Mouse (Mus musculus) left cerebral cortex, postnatal 14 days (tissue): ENCODE data around the gene Car10. TPM values are rescaled to one million over a fixed set of nuclear protein-coding genes. Genes with fewer than 3 reads are reported as not detected.

ENCODE experiments used
- DNase-seq, 2 experiments: peaks; one replicate each; pipeline ENCODE4 v3.0.0; 2021 to 2022; ENCODE audit warnings: low spot score in 2 of 2, mixed read lengths in 1 of 2
- intact Hi-C: fragments of 180-260 bp; cut with DNase I; formaldehyde crosslinking; loops from one replicate; pipeline ENCODE4 v1.15.1; 2025
- total RNA-seq, 2 experiments: library from RNA; stranded (reverse); gene quantifications; 2 replicates each; pipeline ENCODE4 v1.2.3; 2021

Gene Car10
- total RNA-seq, 2 experiments from 2014 or later = 111 to 126 TPM

DNA sequence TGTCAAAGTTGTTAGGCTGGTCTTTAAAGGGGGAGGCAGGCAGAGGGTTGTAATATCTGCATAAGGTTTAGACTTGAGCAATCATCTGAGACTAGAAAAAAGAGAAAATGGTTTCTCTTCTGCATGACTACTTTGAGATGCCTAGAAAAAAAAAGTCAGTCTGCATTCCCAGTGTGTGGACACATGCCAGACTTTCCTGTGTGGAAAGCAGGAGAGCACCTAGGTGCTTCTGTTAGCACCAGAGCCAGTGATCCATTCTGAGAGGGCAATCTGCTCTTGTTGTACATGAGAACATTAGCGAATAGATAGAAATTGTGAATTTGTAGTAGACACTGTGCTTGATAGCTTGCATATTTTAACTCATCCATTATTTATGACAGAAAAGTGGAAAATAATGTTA, 40.0 kb downstream of the Car10 start:
- DNase-seq = no peak
- intact Hi-C loops = no loop called here

DNA sequence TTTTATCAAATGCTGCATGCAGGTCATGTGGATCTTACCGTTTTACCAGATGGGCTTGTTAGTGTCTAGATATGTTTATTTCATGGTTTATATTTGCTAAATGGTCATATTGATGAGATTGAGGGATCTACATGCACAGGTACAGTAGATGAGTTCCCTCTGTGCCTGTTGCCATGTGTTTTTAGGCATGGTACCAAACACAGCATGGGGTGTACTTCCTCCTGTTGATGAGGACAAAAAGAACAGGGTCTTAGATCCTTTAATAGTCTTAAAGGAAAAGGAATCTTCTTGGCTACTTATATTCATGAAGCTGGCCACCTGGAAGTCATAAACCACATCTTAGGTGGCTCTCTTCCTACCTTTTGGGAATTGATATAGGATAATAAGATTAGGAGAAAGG, 43.9 kb downstream of the Car10 start:
- DNase-seq = no peak
- intact Hi-C loops = loop anchor here (5.0 to 10.0 kb wide), 2 partner anchors 331 to 713 kb away; no protein-coding TSS in a partner anchor

DNA sequence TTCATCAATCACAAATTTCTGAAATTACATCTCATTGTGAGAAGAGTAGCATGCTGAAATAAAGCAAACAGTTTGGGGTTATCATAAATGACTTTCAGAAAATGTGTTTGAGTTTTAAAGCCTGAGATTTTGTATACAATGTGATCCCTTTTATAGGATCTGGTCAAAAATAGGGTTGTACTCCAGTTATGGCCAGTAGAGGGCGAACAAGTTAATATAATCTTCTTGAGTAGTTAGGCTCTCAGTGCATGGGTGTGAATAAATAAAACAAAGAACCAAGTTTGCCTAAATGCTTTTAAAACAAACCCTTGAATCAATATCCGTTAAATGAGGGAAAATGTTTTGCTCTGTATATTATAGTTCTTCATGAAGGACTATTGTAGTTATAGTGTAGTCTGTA, 46.7 kb downstream of the Car10 start:
- peak; percentile 69 to 72 for DNase-seq
- intact Hi-C loops = loop anchor here (5.0 to 10.0 kb wide), 2 partner anchors 328 to 710 kb away; no protein-coding TSS in a partner anchor

DNA sequence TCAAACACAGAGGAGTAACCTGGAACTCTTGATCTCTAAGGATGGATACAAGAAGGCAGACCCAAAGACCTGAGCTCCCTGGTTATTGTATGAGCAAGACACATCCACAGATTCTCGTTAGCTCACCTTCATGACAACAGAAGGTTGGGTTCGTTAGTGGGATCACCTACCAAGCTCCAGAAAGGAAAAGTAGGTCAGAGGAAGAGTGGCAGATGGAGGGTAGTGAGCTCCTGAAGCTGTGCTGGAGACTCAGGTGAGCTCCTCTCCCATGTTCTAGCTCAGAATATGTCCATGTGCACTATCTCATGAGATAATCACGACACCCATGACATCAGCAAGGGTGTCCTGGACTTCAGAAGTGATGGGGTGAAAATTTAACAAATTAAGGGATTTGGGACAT, 57.1 kb downstream of the Car10 start:
- intact Hi-C loops = no loop called here
- no peak for DNase-seq

DNA sequence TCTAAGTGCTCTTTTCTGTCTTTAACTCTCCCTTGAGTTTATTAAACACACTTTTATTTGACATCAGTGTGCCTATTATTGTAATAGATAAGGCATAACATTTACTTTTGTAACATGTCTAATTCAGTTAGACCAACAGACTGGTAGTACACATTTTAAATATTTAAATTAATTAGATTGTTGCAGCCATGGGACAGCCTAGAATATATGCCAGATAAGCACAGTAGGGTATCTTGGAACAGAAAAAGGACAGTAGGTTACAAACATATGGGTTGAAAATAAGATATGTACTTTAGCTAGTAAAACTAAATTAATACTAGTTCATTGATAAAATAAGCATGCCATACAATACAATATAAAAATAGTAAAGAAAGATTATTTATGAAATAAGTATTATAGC, 74.6 kb downstream of the Car10 start:
- no peak for DNase-seq
- intact Hi-C loops = no loop called here

DNA sequence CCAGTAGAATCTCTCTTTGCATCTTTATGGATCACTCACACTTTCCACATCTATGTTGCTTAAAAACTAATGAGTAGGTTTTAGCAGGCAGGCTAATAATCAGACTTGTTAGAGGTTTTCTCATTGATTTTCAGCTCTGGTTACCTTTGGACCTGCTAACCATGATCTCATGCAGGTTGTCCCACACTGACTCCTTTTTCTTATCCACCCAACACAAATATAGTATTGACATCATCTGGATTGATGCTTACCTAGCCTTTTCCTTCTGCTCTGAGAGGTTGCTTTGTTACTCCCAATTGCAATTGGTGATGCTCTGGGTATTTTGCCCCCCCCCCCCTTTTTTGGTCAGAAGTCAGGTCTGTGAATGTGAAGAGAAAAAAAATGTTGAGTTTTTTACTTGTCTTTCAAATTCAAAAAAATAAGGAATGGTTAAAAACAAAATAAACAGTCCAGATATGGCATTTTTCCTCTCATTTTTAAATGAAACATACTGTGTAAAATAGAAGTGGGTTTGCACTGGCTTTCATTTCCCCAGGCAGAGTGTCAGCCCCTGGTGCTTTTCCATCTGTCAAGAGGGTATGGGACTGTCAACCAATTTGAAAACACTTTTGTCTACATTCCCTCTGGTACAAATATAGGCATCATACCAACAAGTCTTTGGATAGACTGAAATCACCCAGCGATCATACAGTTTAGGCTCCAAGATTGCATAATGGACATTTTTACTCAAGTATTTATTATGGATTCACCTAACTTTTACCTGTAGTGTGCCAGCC, 75.9 kb downstream of the Car10 start:
- intact Hi-C loops = no loop called here
- no peak for DNase-seq

DNA sequence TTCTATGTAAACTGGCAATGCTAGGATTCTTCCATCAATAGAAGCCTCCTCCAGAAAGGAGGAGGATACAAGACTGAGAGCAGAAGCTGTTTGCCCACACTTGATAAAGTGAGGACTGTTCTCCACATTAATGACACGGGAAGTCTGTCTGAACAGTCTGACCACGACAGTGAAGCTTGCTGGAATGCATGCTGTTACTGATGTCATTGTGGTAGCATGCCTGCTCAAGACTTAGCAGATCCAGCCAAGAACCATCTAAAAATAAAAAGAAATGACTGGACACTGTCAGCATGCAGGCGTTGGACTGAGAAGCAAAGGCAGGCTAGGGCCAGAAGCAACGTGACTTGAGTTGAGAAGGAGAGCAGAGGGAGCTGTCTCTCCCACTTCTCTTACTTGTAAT, 87.6 kb downstream of the Car10 start:
- peak; percentile 8 to 17 for DNase-seq
- intact Hi-C loops = no loop called here

DNA sequence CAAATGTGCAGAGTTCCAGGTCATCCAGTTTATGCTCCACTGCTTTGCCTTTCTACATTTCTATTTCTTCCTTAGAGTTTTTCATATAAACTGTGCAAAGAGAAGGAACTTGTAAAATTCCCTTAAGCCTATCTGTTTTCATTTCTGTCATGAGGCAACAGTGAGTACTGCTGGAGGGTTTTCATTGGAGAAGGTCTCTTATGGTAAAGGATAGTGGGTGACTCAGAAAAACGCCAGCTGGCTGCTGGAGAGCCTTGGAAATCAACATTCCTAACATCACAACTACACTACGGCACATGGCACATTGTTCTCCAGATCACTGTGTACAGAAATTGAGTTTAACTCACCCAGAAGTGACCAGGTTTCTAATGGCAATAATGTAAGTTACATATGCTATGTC, 88.3 kb downstream of the Car10 start:
- DNase-seq = peak; percentile 4 to 5
- intact Hi-C loops = no loop called here

DNA sequence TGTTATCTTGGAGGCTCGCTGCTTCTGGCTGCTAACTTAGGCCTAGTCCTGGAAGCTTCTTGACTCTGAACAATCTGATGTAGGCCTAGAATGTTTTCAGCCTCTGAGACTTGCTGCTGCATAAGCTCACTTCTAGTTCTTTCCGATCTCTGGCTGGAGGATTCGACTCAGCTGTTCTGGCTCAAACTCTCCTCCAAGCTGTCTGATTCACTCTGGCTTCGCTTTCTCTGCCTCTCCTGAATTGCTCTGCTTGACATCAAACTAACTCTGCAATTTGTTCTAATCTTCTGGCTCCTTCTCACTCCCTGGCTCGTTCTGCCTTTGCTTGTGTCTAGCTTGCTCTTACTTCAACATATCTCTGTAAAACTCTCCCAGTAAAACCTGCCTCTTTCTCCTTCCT, 90.8 kb downstream of the Car10 start:
- no peak for DNase-seq
- intact Hi-C loops = no loop called here

DNA sequence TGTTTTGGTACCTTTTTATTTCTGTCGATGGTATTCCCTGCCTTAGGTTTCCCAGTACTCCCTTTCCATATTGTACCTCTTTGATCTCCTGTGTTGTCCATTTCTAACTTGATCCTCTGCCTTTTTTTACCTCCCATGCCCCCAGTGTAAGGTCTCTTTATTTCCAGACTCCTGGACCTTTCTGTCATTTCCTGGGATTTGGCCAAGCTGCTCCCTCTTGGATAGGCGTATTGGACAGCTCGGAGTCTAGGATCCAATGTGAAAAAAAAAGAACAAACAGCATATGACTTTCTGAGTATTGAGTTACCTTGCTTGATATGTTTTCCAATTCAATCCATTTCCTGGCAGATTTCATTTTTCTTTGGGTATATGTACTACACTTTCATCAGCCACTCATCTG, 102.2 kb downstream of the Car10 start:
- DNase-seq = no peak
- intact Hi-C loops = no loop called here

DNA sequence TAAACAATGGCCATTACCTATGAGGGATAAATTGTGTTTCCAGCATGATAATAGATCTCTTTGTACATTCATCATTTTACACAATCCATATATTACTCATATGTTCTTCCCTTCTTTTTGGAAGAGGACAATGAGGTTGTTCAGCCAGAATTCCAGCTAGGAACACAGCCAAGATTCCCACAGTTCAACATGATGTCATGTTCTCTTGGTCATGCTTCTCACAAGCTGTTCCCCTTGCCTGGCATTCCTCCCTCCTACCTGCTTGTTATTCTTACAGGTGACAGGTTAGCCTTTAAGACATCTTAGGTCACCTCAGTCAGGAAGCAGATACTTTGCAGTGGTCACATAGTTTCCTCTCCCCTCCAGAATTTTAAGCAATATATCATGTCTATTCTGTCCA, 119.6 kb downstream of the Car10 start:
- no peak for DNase-seq
- intact Hi-C loops = no loop called here

DNA sequence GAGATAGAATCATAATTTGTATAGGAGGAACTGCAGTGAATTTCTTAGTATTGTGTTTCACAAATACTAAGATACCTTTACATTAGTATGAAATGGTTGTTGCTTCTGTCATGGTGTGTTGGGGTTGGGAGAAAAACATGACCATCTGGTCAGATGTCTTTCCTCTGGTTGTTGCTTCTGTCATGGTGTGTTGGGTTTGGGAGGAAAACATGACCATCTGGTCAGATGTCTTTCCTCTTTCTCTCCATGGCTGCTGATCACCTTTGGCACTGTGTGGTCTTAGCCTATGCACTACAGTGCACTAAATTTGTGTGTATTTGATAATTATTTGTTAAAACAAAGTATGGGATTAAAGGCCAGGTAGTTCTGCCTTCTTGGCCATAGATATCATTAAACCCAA, 132.2 kb downstream of the Car10 start:
- intact Hi-C loops = no loop called here
- DNase-seq = no peak

DNA sequence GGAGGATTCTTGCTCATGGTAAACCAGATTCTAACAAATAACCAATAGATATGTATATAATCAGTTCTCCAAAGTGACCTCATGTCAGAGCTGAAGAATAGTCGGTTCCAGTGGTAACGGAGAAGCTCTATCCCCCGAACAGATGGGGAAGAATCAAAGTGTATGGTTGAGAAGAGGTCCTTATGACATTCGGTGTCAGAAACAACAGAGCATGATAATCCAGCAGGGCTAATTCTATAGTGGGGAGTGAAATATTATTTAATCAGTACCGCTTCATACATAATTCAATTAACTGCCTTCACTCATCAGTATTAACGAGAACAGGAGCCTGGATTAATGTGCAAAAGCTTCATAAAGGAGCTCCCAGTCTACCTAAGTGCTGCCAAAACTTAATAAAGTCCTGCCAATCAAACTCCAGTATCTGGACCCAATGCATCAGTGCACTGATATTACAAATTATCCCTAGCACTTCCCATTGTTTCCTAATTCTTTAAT, 152.0 kb downstream of the Car10 start:
- intact Hi-C loops = no loop called here
- DNase-seq = no peak

DNA sequence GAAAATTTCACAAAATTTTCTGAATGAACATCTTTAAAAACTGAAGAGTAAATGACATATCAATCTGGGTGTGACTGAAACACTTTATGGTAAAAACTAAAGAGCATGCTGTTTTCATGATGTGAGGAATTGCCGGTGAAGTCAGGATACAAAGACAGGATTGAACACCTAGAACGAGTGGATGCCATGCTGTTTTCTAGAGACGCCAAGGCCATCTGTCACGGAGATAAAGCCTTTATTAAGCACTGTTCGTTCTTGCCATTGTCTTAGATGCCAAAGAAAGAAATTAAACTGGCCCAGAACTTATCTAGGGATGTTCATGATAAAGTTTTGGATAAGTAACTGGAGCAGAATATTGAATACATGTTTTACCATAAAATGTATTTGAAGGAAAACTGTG, 153.9 kb downstream of the Car10 start:
- intact Hi-C loops = no loop called here
- no peak for DNase-seq

DNA sequence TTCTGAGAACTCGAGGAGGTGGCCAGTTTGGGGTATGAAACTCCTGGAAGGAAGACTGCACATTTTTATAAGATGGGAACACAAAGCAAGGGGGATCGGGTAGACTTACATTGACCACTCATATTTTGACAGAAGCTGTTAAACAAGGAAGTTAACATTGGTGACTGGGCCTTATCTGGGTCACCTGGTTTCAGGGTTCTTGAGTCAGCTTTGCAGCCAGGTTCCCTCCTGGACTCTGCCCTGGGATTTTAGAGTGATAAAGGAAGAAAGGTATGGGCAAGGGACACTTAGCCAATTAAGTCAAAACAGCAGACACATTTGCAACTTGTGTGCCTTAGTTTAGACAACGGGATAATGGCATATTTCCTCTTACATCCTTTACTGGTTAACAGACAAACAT, 166.2 kb downstream of the Car10 start:
- DNase-seq = no peak
- intact Hi-C loops = no loop called here

DNA sequence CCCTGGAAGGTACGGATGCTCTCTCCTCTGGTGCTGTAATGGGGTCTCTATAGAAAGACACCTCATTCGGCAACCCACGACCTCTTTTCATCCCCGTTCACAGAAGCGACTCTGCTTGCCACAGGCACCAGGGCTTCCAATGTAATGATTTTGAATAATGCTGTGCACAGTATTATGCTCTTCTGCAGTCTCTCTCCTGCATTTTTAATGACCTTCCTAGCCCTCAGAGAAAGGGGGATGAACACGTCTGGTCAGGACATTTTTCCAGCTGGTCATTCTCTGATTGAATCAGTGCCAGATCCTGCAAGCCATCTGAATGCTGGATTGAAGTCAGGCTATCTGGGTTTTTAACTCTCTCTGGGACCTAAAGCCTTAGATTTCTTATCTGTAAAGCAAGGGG, 174.2 kb downstream of the Car10 start:
- intact Hi-C loops = no loop called here
- no peak for DNase-seq

DNA sequence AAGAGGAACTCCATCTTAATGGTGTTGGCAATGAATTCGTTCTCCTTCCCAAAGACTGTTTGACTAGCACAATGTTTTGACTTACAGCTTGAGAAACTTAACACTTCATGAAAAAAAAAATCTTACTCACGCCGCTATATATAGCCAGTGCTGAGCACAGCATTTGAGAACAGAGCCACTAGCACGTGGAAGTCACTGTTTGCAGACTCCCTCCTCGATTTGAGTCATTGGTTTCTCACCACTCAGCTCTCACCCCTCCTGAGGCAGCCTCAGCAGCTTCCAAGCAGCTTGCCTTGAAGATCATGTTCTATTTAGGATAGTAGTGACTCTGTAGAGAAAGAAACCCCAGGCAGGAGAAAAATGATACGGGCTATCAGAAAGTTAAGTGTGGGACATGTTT, 176.1 kb downstream of the Car10 start:
- peak; percentile 62 to 89 for DNase-seq
- intact Hi-C loops = no loop called here

DNA sequence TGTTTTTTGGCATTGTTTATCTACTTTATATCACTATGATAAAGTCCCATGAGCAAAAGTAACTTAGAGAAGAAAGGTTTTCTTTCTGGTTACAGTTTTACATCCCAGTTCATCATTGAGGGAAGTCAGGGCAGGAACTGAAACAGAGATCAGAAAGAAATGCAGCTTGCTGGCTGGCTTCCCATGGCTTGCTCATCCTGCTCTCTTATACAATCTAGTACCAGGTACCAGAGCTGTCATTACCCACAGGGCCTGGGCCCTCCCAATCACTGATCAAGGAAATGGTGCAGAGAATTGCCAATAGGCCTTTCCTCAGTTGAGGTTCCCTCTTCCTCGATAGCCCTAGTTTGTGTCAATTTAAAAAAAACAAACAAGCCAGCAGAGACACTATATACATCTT, 195.8 kb downstream of the Car10 start:
- intact Hi-C loops = no loop called here
- DNase-seq = no peak

DNA sequence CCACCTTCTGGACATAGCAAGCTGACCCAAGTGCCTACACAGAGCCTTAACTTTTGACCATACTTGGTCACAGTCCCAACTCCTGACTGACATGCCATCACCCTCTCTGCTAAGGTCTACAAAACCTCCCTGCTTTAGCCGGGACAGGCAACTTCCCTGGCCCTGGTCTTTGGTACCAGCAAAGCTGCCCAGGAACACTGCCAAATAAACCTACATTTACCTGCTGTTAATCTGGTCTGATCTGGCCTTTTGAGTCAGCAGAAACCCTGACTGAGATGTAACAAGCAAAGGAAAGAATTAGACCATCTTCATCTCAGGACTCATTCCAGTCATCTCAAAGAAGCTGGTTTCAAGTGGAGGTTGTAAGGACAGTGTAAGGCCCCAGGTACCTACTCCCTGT, 212.2 kb downstream of the Car10 start:
- no peak for DNase-seq
- intact Hi-C loops = no loop called here

DNA sequence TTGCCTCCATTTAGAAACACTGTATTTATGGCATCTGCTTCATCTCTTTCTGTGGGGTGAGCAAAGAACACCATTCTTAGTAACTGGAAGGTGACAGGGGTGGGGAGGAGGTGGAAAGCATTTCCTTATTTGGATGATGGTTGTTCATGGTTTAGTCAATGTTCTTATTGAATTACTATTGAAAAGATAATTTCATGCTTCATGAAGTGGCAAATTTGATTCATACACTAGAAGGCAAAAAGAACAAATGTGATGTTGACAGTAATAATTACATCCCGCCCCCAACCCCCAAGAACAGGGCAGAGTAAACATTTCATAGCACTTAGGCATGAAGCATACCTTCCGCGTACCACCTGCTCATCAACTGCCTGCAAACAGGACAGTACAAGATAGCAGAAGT, 239.9 kb downstream of the Car10 start:
- DNase-seq = no peak
- intact Hi-C loops = no loop called here

DNA sequence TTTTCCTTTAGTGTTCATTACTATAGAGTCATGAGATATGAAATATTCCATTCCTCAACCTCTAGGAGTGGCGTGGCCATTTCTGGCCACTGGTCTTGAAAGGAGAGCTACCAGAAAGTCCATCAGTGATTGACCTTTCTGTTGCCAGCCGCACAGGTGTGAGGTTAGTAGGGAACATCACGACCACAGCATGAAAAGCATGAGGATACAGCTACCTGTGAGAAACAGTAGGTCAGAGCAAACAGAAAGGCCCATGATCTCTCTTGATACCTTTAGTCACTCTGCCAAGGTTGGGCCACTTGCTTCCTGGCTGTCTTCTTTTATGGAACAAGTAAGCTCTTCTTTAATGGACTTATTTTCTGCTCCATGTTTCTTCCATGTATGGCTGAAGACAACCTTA, 246.1 kb downstream of the Car10 start:
- intact Hi-C loops = no loop called here
- DNase-seq = no peak

DNA sequence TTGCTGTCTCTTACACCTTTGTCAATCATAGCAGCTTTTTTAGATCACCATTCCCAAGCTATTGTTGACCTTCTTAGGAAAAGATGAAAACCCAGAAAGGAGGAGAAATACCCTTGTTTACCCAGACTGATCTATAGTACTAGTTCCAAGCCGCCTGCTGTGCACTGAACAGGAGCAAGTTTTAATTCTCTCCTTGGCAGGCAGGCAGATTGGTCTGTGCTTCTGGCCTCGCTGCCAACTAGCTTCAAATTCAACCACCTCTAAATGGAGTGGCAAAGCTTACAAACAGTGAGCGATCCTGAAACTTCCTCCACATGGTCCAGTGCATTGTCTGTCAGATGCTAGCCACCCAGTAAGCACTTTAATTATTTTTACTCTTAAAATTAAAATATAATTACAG, 247.0 kb downstream of the Car10 start:
- intact Hi-C loops = no loop called here
- no peak for DNase-seq
